Mouse (Mus musculus) bone marrow, adult 2 months (tissue): ENCODE measurements at regions not wholly inside any gene's neighbourhood (a gene's known extent, or its start where the extent isn't known, plus 50 kb on each side); places are given as distances from the start of the nearest gene placed in this dataset.

ENCODE experiments used
- H3K27ac ChIP-seq: fragments of 200-500 bp; 2 replicates; pipeline ENCODE4 v1.5.1; 2012; ENCODE audit warnings: low read depth, mild to moderate bottlenecking, control low read depth, inconsistent platforms, low read length; ENCODE audit not compliant: control insufficient read depth, poor library complexity, insufficient read depth
- H3K4me1 ChIP-seq: fragments of 200-500 bp; 2 replicates; pipeline ENCODE4 v1.6.1; 2011; ENCODE audit warnings: low read length; ENCODE audit not compliant: control insufficient read depth, insufficient read depth
- H3K4me3 ChIP-seq: fragments of 200-500 bp; replicated peaks from 2 replicates; pipeline ENCODE3; 2011; ENCODE audit warnings: mild to moderate bottlenecking, low read depth, low read length, control low read depth; ENCODE audit not compliant: control insufficient read depth
- CTCF ChIP-seq: fragments of 200-500 bp; IDR thresholded peaks from 2 replicates; pipeline ENCODE4 v1.5.1; 2011; ENCODE audit warnings: low read length, control low read depth; ENCODE audit not compliant: control insufficient read depth, insufficient read depth
- POLR2A ChIP-seq: fragments of 200-500 bp; IDR thresholded peaks from 2 replicates; pipeline ENCODE4 v1.6.1; 2011; ENCODE audit warnings: low read depth, mild to moderate bottlenecking, control low read depth, low read length, borderline replicate concordance; ENCODE audit not compliant: control insufficient read depth
- WGBS: fragments of 180-500 bp; shearing (Covaris S2); methylation state at CpG from one replicate; pipeline ENCODE4 v1.1.7; 2018; 5-methylcytosine and 5-hydroxymethylcytosine counted together

- Histone ChIP-seq H3K27ac (no peak overlapping the region), H3K4me1 (no peaks in the 10 kb centered on the region), H3K4me3 (no peak overlapping the region)
- WGBS, result 70% methylated on average over 11 of the region's 11 CpGs
- TF ChIP-seq CTCF (no peak), POLR2A (no peak)
Measured at GRCm38 (mm10) chr3:130996786-130997185, 113.5 kb upstream of the Lef1 start.

GRCm38 (mm10) chr3:130991971-130992370, 118.3 kb upstream of the Lef1 start:
- H3K4me3 ChIP-seq, result no peak overlapping the region
- TF ChIP-seq CTCF, result no peak
- TF ChIP-seq POLR2A, result no peak

GRCm38 (mm10) chr3:130986708-130987107, 123.6 kb upstream of the Lef1 start:
- H3K4me1 ChIP-seq, result no peaks in the 10 kb centered on the region
- H3K27ac ChIP-seq, result no peak overlapping the region
- no peak overlapping the region for H3K4me3 ChIP-seq
- 89% methylated on average over 2 of the region's 2 CpGs for WGBS
- no peak for TF ChIP-seq CTCF
- TF ChIP-seq POLR2A, result no peak

More at GRCm38 (mm10) chr3:130991971-130992370, 118.3 kb upstream of the Lef1 start:
- H3K4me1 ChIP-seq, result no peaks in the 10 kb centered on the region
- WGBS, result 86% methylated on average over 9 of the region's 9 CpGs
- H3K27ac ChIP-seq, result no peak overlapping the region

GRCm38 (mm10) chr3:130986101-130986500, 124.2 kb upstream of the Lef1 start:
- Histone ChIP-seq H3K4me1 (no peaks in the 10 kb centered on the region), H3K4me3 (no peak overlapping the region), H3K27ac (no peak overlapping the region)
- TF ChIP-seq CTCF (no peak), POLR2A (no peak)
- WGBS, result 84% methylated on average over 2 of the region's 2 CpGs

GRCm38 (mm10) chr3:130981566-130981965, 128.7 kb upstream of the Lef1 start:
- H3K27ac ChIP-seq, result no peak overlapping the region
- TF ChIP-seq POLR2A (no peak), CTCF (no peak)
- H3K4me3 ChIP-seq, result no peak overlapping the region
- no peaks in the 10 kb centered on the region for H3K4me1 ChIP-seq

- WGBS, result 79% methylated on average over 14 of the region's 14 CpGs
- TF ChIP-seq POLR2A, result no peak
- Histone ChIP-seq H3K4me3 (no peak overlapping the region), H3K4me1 (no peaks in the 10 kb centered on the region), H3K27ac (no peak overlapping the region)
Measured at GRCm38 (mm10) chr3:130978986-130979642, 131.2 kb upstream of the Lef1 start.

- no peak overlapping the region for H3K4me3 ChIP-seq
Measured at GRCm38 (mm10) chr3:130977921-130978700, 132.2 kb upstream of the Lef1 start.

GRCm38 (mm10) chr3:130976206-130976605, 134.1 kb upstream of the Lef1 start:
- WGBS, result 80% methylated on average over 5 of the region's 5 CpGs
- Histone ChIP-seq H3K27ac (no peak overlapping the region), H3K4me1 (no peaks in the 10 kb centered on the region), H3K4me3 (no peak overlapping the region)
- TF ChIP-seq POLR2A (no peak), CTCF (no peak)

More at GRCm38 (mm10) chr3:130977921-130978700, 132.2 kb upstream of the Lef1 start:
- H3K4me1 ChIP-seq, result no peaks in the 10 kb centered on the region
- 54% methylated on average over 13 of the region's 13 CpGs for WGBS
- TF ChIP-seq POLR2A (no peak), CTCF (no peak)
- no peak overlapping the region for H3K27ac ChIP-seq

- Histone ChIP-seq H3K4me3 (no peak overlapping the region), H3K4me1 (no peaks in the 10 kb centered on the region), H3K27ac (no peak overlapping the region)
- TF ChIP-seq POLR2A, result no peak
- no peak for TF ChIP-seq CTCF
- WGBS, result 52% methylated on average over 1 of the region's 1 CpGs
Measured at GRCm38 (mm10) chr3:130975291-130975690, 135.0 kb upstream of the Lef1 start.
